Mouse (Mus musculus) embryonic facial prominence, embryonic 15.5 days (tissue): ENCODE data around the gene Vstm2a. TPM values are rescaled to one million over a fixed set of nuclear protein-coding genes. Genes with fewer than 3 reads are reported as not detected.

Source experiments
- ATAC-seq: fragments of 200-750 bp; cut with Nextera tagmentation; 2 replicates; pipeline ENCODE4 v1.8.0; 2017; ENCODE audit warnings: low read depth, moderate TSS enrichment; ENCODE audit not compliant: insufficient number of reproducible peaks, low FRiP score, low TSS enrichment
- H3K27ac ChIP-seq: fragments of 300-500 bp; sonication (generic); replicated peaks from 2 replicates; pipeline ENCODE4 v1.5.1; 2015; ENCODE audit warnings: mild to moderate bottlenecking, inconsistent platforms
- H3K27me3 ChIP-seq: fragments of 300-500 bp; sonication (generic); 2 replicates; pipeline ENCODE4 v1.6.1; 2015; ENCODE audit warnings: inconsistent platforms
- H3K36me3 ChIP-seq: fragments of 300-500 bp; sonication (generic); 2 replicates; pipeline ENCODE4 v1.6.1; 2015; ENCODE audit warnings: mild to moderate bottlenecking, inconsistent platforms
- H3K4me1 ChIP-seq: fragments of 300-500 bp; sonication (generic); 2 replicates; pipeline ENCODE4 v1.6.1; 2015; ENCODE audit warnings: inconsistent platforms
- H3K4me2 ChIP-seq: fragments of 300-500 bp; sonication (generic); replicated peaks from 2 replicates; pipeline ENCODE4 v1.6.1; 2015; ENCODE audit warnings: mild to moderate bottlenecking, inconsistent platforms
- H3K4me3 ChIP-seq: fragments of 300-500 bp; sonication (generic); replicated peaks from 2 replicates; pipeline ENCODE4 v1.5.1; 2015; ENCODE audit warnings: mild to moderate bottlenecking, inconsistent platforms
- H3K9ac ChIP-seq: fragments of 300-500 bp; sonication (generic); 2 replicates; pipeline ENCODE4 v1.6.1; 2015; ENCODE audit warnings: inconsistent platforms
- H3K9me3 ChIP-seq: fragments of 300-500 bp; sonication (generic); replicated peaks from 2 replicates; pipeline ENCODE4 v1.6.1; 2016; ENCODE audit warnings: inconsistent platforms
- WGBS: fragments of 180-500 bp; shearing (Covaris S2); methylation state at CpG from one replicate; pipeline ENCODE4 v1.1.7; 2015; 5-methylcytosine and 5-hydroxymethylcytosine counted together
- polyA plus RNA-seq: library from polyadenylated mRNA; unstranded; fragments of >200 nt; fragmentation: Nextera tagmentation; extraction: Ambion mirVana; gene quantifications from 2 replicates; pipeline ENCODE4 v1.2.1, GENCODE M21; 2015

Gene Vstm2a
- polyA plus RNA-seq, 1 experiment from 2014 or later: 8.6 TPM

DNA sequence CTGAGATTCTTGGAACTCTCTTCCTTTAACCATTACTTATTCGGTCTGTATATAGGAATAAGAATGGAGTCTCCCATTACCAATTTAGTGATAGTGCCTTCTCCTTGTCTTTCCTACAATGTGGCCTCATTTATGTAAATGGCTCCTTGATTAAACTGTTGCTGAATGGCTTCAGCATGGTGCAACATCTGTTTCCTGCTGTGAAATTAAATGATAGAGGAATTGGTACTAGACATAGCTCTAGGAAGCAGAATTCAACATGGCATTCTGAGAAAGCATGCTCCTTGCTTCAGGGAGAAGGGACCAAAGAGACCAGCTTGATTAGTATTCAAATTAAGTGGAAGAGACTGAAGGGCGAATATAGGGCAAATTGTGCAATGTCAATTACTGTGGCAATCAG, 57.6 kb downstream of the Vstm2a start:
- Histone ChIP-seq H3K27ac (no peak overlapping the region), H3K4me3 (no peak overlapping the region), H3K36me3 (no peaks in the 10 kb centered on the region), H3K27me3 (no peaks in the 10 kb centered on the region), H3K9ac (no peak overlapping the region), H3K9me3 (no peaks in the 10 kb centered on the region), H3K4me1 (no peaks in the 10 kb centered on the region), H3K4me2 (no peak overlapping the region)
- 75% methylated on average over 2 of the region's 2 CpGs for WGBS
- no peak for ATAC-seq

DNA sequence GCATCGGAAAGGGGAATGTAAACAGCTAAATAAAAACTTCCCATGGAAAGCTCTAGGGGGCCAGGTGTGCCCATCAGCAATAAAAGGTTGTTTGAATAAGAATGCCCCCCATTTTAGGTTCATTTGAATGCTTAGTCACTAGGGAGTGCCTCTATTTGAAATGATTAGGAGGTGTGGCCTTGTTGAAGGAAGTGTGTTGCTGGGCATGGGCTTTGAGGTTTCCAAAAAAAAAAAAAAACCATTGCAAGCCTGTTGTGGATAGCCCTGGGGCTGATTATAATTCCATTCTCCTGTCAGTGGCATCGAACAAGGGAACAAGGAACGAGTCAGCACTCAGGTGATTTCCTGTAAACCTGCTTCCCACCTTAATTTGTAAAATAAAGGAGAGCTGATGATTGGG, 87.7 kb downstream of the Vstm2a start:
- H3K27me3 ChIP-seq: no peaks in the 10 kb centered on the region
- no peaks in the 10 kb centered on the region for H3K9me3 ChIP-seq
- no peak overlapping the region for H3K27ac ChIP-seq
- H3K36me3 ChIP-seq: no peaks in the 10 kb centered on the region
- H3K4me2 ChIP-seq: no peak overlapping the region
- 34% methylated on average over 3 of the region's 3 CpGs for WGBS
- ATAC-seq: no peak
- H3K4me1 ChIP-seq: no peaks in the 10 kb centered on the region
- H3K4me3 ChIP-seq: no peak overlapping the region
- no peak overlapping the region for H3K9ac ChIP-seq

DNA sequence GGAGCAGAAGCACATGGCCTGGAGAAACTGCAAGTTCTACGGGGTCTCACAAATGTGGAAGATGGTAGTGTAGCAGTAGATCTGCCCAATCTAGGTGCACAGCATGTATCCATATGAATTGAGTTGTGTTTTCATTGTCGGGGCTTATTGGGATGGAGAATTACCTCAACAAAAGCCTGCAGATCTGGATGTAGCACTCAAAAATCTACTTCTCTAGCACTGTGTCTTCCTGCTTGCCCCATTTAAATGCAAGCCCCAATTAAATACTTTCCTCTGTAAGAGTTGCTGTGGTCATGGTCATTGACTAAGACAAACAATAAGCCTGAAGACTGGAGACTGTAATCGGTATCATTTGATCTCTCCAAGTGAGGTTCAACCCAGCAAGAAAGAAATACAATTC, 88.2 kb downstream of the Vstm2a start:
- H3K27ac ChIP-seq: no peak overlapping the region
- H3K9ac ChIP-seq: no peak overlapping the region
- H3K36me3 ChIP-seq: no peaks in the 10 kb centered on the region
- 74% methylated on average over 3 of the region's 3 CpGs for WGBS
- H3K4me3 ChIP-seq: no peak overlapping the region
- no peaks in the 10 kb centered on the region for H3K9me3 ChIP-seq
- H3K4me1 ChIP-seq: no peaks in the 10 kb centered on the region
- no peaks in the 10 kb centered on the region for H3K27me3 ChIP-seq
- no peak overlapping the region for H3K4me2 ChIP-seq
- ATAC-seq: no peak

DNA sequence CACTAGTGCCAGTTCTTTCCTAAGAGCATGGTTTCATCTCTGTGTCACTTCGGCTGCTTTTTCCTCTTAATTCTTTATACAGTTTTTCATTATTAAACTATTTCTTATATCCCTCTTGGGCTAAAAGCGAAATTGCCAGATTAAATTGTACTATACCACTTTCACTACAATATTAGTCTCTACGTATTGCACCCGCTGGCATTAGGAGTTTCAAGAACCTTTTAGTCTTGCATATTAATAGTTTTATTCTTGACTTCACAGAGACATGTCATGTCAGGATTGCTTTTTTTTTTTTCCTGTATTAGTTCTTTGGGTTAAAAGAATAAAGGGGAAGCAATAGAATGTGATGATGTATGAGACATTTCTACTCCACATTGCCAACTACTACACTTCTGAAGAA, 94.4 kb downstream of the Vstm2a start:
- no peak overlapping the region for H3K9ac ChIP-seq
- H3K9me3 ChIP-seq: no peaks in the 10 kb centered on the region
- H3K4me2 ChIP-seq: no peak overlapping the region
- no peak for ATAC-seq
- no peak overlapping the region for H3K27ac ChIP-seq
- 90% methylated on average over 4 of the region's 4 CpGs for WGBS
- no peaks in the 10 kb centered on the region for H3K27me3 ChIP-seq
- no peak overlapping the region for H3K4me3 ChIP-seq
- no peaks in the 10 kb centered on the region for H3K4me1 ChIP-seq
- no peaks in the 10 kb centered on the region for H3K36me3 ChIP-seq

DNA sequence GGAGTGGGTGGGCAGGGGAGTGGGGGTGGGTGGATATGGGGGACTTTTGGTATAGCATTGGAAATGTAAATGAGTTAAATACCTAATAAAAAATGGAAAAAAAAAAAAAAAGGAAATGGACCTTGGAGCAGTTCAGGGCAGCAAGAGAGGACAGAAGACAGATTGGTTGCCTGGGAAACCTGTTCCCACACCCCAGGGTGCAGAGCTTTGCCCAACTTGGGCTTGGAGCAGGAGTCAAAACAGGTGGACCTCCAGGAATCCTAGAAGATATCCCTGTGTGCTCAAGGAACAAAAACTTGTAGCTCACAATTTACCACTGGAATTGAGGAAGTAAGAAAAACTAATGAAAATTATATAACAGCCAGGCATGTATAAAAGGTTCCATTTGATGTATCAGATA, 96.8 kb downstream of the Vstm2a start:
- no peak overlapping the region for H3K4me2 ChIP-seq
- ATAC-seq: no peak
- H3K4me3 ChIP-seq: no peak overlapping the region
- no peaks in the 10 kb centered on the region for H3K9me3 ChIP-seq
- H3K36me3 ChIP-seq: no peaks in the 10 kb centered on the region
- no peak overlapping the region for H3K27ac ChIP-seq
- no peak overlapping the region for H3K9ac ChIP-seq
- no peaks in the 10 kb centered on the region for H3K4me1 ChIP-seq
- H3K27me3 ChIP-seq: no peaks in the 10 kb centered on the region

DNA sequence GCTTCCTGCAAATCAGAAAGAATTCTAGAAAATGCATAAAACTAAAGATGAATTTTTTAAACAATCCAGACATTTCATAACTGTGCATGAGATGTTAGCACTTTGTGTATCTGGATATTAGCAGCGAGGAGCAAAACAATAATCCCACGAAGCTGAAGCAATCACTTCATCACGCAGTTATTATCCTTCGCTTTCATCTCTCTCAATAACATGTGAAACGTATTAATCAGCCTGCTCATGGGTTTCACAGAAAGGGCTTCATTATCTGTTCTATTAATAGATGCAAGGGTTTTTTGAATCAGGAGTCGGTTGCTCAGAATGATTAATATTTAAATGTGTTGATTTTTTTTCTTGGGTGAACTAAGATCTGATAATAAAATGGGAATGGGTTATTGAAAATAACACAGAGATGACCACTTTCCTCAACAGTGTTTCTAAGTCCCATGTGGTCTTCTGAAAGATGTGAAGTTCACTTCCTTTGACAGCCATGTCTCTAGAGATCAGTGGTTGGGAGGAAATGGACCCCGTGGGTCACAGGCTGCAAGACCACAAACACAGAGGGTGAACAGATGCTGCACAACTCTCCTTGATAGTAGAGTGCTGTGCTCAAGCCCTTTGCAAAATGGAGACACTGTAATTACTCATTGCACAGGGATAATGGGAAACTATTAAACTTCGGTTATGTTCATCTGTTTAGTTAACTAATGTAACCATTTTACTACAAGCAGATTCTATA, 109.5 kb downstream of the Vstm2a start:
- no peaks in the 10 kb centered on the region for H3K27me3 ChIP-seq
- no peaks in the 10 kb centered on the region for H3K4me1 ChIP-seq
- H3K9ac ChIP-seq: no peak overlapping the region
- H3K4me2 ChIP-seq: no peak overlapping the region
- no peaks in the 10 kb centered on the region for H3K9me3 ChIP-seq
- 60% methylated on average over 8 of the region's 8 CpGs for WGBS
- H3K27ac ChIP-seq: no peak overlapping the region
- no peaks in the 10 kb centered on the region for H3K36me3 ChIP-seq
- ATAC-seq: no peak
- no peak overlapping the region for H3K4me3 ChIP-seq

DNA sequence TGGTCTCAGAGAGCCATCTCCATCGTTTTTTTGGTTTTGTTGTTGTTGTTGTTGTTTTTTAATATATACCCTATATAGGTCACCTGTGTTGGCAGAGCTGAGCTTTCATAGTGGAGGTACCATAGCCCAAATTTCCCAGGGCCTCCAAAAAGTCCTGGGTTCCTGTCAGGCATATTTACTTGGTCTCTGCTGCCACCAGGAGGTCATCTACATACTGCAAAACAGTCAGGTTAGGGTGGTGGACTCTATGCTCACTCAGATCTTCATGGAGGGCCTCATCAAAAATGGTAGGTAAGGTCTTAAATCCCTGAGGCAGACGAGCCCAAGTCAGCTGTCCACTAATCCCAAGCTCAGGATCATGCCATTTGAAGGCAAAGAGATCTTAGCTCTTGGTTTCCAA, 146.1 kb downstream of the Vstm2a start:
- Histone ChIP-seq H3K9me3 (no peaks in the 10 kb centered on the region), H3K36me3 (no peaks in the 10 kb centered on the region), H3K27ac (no peak overlapping the region), H3K4me2 (no peak overlapping the region), H3K4me3 (no peak overlapping the region), H3K27me3 (no peaks in the 10 kb centered on the region), H3K9ac (no peak overlapping the region), H3K4me1 (no peaks in the 10 kb centered on the region)
- ATAC-seq: no peak
- 48% methylated on average over 2 of the region's 2 CpGs for WGBS

DNA sequence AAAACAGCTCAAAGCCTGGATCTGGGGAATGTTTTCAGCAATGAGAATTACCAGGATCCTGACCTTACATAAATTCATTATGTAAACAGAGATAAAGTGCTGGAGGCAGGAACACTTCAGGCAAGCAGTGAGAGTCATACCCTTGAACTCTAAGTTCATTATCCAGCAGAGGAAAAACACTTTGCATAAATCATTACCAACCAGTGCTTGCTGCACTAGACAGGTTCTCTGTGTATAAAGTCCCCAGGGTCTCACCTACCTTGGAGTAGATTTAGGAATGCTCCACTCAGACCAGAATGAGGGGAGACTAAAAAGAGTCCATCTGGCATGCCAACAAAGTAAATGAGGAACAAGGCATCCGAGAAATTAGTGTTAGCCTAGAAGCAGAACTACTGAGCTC, 154.2 kb downstream of the Vstm2a start:
- WGBS: 64% methylated on average over 1 of the region's 1 CpGs

DNA sequence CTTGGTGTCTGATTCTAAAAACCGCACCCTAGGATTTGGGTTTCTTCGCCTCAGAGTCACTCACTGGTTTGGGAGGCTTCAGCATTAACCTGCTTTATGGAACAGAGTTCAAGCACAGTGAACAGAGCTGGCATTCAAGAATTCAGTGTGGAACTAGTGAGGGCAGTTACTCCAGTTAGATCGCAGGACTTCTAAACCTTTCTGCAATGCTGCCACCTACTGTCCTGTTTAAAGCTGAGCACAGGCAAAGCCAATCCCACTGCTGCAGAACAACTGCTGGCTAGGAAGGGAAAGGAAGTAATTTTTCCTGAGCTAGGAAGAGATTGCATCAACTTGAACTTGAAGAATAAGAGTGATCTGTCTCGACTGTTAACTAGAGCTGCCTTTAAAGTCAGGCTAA, 155.1 kb downstream of the Vstm2a start:
- no peaks in the 10 kb centered on the region for H3K4me1 ChIP-seq
- no peak overlapping the region for H3K9ac ChIP-seq
- 21% methylated on average over 4 of the region's 4 CpGs for WGBS
- H3K4me2 ChIP-seq: no peak overlapping the region
- H3K27me3 ChIP-seq: no peaks in the 10 kb centered on the region
- H3K9me3 ChIP-seq: no peaks in the 10 kb centered on the region
- no peaks in the 10 kb centered on the region for H3K36me3 ChIP-seq
- 0 out of 2 replicates have a peak, but pooled peaks have one; percentile 57 for ATAC-seq
- H3K4me3 ChIP-seq: no peak overlapping the region
- H3K27ac ChIP-seq: no peak overlapping the region

More for the DNA sequence above, 154.2 kb downstream of the Vstm2a start:
- ATAC-seq: no peak
- Histone ChIP-seq H3K27me3 (no peaks in the 10 kb centered on the region), H3K36me3 (no peaks in the 10 kb centered on the region), H3K27ac (no peak overlapping the region), H3K4me2 (no peak overlapping the region), H3K9ac (no peak overlapping the region), H3K4me3 (no peak overlapping the region), H3K9me3 (no peaks in the 10 kb centered on the region), H3K4me1 (no peaks in the 10 kb centered on the region)

DNA sequence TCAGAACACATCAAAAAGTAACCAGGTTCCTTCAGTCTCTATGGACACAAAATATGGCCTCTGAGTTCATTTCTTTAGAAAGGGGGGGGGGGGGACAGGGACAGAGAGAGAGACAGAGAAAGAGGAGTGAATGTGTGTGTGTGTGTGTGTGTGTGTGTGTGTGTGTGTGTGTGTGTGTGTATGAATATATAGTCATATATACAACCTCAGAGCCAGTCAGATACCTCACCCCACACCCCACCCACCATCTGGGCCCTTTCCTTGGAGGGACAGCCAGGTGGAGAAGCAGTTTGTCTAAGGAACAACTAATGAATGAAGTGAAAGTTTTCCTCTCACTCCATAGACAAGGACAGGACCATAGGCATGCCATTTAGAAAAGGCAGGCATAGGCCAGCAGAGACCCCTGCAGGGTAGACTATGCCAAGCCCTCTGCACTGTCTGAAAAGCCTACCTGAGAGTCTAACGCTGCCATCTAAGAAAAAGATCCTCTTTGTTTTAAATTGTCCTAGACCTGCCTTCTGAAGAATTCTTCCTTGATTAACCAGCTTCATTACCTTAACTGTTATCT, 155.6 kb downstream of the Vstm2a start:
- Histone ChIP-seq H3K4me2 (no peak overlapping the region), H3K4me3 (no peak overlapping the region), H3K9me3 (no peaks in the 10 kb centered on the region), H3K27me3 (no peaks in the 10 kb centered on the region), H3K27ac (no peak overlapping the region), H3K9ac (no peak overlapping the region), H3K4me1 (no peaks in the 10 kb centered on the region), H3K36me3 (no peaks in the 10 kb centered on the region)
- no peak for ATAC-seq
- WGBS: 54% methylated on average over 1 of the region's 1 CpGs

DNA sequence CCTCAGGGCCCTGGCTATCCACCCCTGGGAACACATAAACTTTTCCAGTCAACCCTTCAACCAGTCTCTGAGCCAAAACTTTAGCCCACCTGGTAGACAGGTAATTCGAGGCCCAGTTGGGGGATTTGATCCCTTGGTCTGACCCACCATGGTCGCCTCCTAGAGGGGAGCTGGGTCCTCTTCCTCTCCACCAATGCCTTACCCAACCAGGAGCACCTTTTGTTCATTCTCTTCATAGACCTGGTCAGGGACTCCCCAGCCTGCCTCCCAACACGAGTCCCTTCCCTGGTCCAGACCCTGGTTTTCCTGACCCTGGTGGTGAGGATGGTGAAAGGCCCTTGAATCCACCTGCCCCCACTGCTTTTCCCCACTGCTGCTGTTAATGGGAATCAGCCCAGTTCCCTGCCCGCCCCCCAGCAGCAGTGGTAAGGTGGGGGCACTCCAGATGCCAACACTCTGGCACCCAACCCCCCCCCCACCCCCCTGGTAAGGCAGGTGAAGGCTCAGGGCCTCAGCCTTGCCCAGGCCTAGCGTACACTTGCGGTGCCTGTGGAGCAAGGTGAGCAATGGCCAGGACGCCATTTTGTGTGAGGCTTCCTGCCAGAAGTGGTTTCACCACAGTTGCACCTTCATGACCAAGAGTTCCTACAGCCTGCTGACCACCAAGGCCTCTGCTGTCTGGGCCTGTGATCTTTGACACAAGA, 182.2 kb downstream of the Vstm2a start:
- 89% methylated on average over 7 of the region's 7 CpGs for WGBS
- no peaks in the 10 kb centered on the region for H3K9me3 ChIP-seq
- ATAC-seq: 0 out of 2 replicates have a peak, but pooled peaks have one; percentile 47
- no peak overlapping the region for H3K4me3 ChIP-seq
- no peaks in the 10 kb centered on the region for H3K27me3 ChIP-seq
- no peaks in the 10 kb centered on the region for H3K36me3 ChIP-seq
- no peak overlapping the region for H3K4me2 ChIP-seq
- H3K27ac ChIP-seq: no peak overlapping the region
- no peak overlapping the region for H3K9ac ChIP-seq
- no peaks in the 10 kb centered on the region for H3K4me1 ChIP-seq
